9 mouse cellular contexts compared by ENCODE assay signal in the genomic region with DNA sequence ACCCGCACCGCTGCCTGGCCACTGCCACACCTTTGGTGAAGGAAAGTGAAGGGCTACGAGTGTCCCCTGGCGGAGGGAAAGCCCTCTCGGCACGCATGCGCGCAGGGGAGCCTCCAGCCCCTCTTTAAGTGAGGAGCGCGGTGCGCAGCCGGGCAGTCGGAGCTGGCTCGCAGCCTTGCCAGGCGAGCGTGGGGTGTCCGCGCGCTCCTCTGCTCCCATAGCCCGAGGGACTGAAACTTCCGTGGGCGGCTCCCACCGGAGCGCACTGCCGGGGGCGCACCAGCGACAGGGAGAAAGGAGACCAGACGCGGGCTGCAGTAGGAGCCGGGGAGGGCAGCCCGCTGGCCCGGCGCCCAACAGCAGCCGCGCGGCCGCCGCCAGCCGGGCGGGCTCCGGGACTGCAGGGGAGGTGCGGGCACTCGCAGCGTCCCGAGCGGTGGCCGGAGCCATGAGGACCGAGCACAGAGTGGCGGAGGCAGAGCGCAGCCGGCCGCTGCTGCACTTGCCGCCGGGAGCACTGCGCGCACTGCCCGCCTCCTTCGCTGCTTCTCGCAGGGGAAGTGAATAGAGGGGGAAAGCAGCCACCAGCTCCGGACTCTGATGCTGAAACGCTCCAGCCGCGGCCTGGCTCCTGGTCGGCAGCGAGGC. TPM values are rescaled to one million over a fixed set of nuclear protein-coding genes. Genes with fewer than 3 reads are reported as not detected.
DNase-seq lines count a peak whose midpoint lies in the region; TF ChIP-seq lines count a peak whose summit lies in the region.
"Had no signal": no experiment of that assay in that cellular context is flagged by ENCODE, and none has a peak within 500 bp of the region (broad histone marks: within the 10 kb centered on the region; RNA-seq: fewer than 3 reads in every experiment).

A gene (plus strand): TSS at position 151 of the 648 bp plus-strand sequence.

- H3K27me3 ChIP-seq in spleen, adult 2 months (ENCODE audit: control insufficient read depth, insufficient read depth, low read length) = peaks cover 9% of the 10 kb centered on the region

- no peaks in the 10 kb centered on the region for H3K36me3 ChIP-seq in spleen, adult 2 months (ENCODE audit: control insufficient read depth, insufficient read depth, low read length)

- peaks cover 4% of the 10 kb centered on the region; the same call in 1 of the 2 replicates for H3K4me1 ChIP-seq in spleen, adult 2 months (ENCODE audit: control insufficient read depth, insufficient read depth, insufficient read length)
- peaks cover 16% of the 10 kb centered on the region for H3K4me1 ChIP-seq in olfactory bulb, adult 2 months (ENCODE audit: control insufficient read depth, insufficient read depth, low read length)

- peak within 1 kb of the TSS; percentile 38 for H3K4me3 ChIP-seq in spleen, adult 2 months (ENCODE audit: extremely low read depth, insufficient read depth, insufficient read length)
- peak within 1 kb of the TSS; percentile 66 for H3K4me3 ChIP-seq in olfactory bulb, adult 2 months (ENCODE audit: insufficient read depth, low read depth, low read length)

- no peak for TF ChIP-seq POLR2A in spleen, adult 2 months (IDR thresholded peaks at IDR 0.05; ENCODE audit: low read depth, low read length)
- TF ChIP-seq POLR2A in olfactory bulb, adult 2 months (IDR thresholded peaks at IDR 0.05; ENCODE audit: insufficient read depth, low read depth, low read length) = peak; percentile 79

- 0 out of 2 replicates have a peak within 1 kb of the TSS, but pooled peaks have one; percentile 18 for H3K27ac ChIP-seq in spleen, adult 2 months (ENCODE audit: insufficient read depth, low read length)
- H3K27ac ChIP-seq in olfactory bulb, adult 2 months (ENCODE audit: insufficient read depth, low read depth, low read length) = peak within 1 kb of the TSS; percentile 17; the same call in 1 of the 2 replicates

- under 1% methylated on average over 65 of the region's 65 CpGs for WGBS in spleen, adult 2 months
- under 1% methylated on average over 65 of the region's 65 CpGs for WGBS in olfactory bulb, adult 2 months

- DNase-seq in spleen, adult 2 months (ENCODE audit: low read depth in 1 of 2, low spot score in 2 of 2) = peak in 1 of 2 experiments; percentile 9
- no peak for DNase-seq in spleen, postnatal 14 days (ENCODE audit: low spot score in 2 of 2)
- DNase-seq in forelimb bud, embryonic 11.5 days (ENCODE audit: low read depth, low spot score) = peak; percentile 89
- peak; percentile 39 for DNase-seq in heart, postnatal 25 days (ENCODE audit: low spot score)
- DNase-seq in layer of hippocampus, adult 18-20 months (ENCODE audit: low spot score in 2 of 2) = peak; percentile 54 to 58
- peak; percentile 52 to 64 for DNase-seq in lung, adult 18-20 months
- DNase-seq in thymus, postnatal 25 days = peak; percentile 50

- intact Hi-C loops in heart, postnatal 25 days (cut with DNase I) = no loop called here

- TF ChIP-seq CTCF in spleen, adult 2 months (IDR thresholded peaks at IDR 0.05; ENCODE audit: extremely low read depth, insufficient read depth, insufficient read length, insufficient replicate concordance) = no peak
- TF ChIP-seq CTCF in olfactory bulb, adult 2 months (IDR thresholded peaks at IDR 0.05; ENCODE audit: insufficient read depth, low read depth, low read length) = 0 out of 2 replicates have a peak, but pooled peaks have one; percentile 15

RNA-seq across cellular contexts. Expression of the gene that starts here (rescaled TPM):
- 9.9 and 15.2 TPM in 2 replicates for polyA plus RNA-seq in spleen, adult 2 months (2012; rRNA removed)
- total RNA-seq in heart, postnatal 25 days (2021) = 1 to 10 TPM; 1.3 to 1.4 TPM
- 1 to 10 TPM; 3.6 to 3.8 TPM for total RNA-seq in layer of hippocampus, adult 18-20 months (2021)
- not detected in 2 replicates for polyA plus RNA-seq in olfactory bulb, adult 2 months (2012; ENCODE audit: insufficient read depth, insufficient read length, low replicate concordance, missing spikeins)
- total RNA-seq: neutrophil, adult 5-6 weeks had no signal

Comparison
In these comparisons a context has a peak if more than half of its experiments do, and no peak if none do; other contexts are left out.
1. RNA of the gene that starts here (polyA plus RNA-seq): 9.9 to 15.2 TPM in spleen, adult 2 months; not detected in olfactory bulb, adult 2 months; every median in the first group is over 10 times any median in the second.
2. DNase-seq: peak in forelimb bud, embryonic 11.5 days (single experiment), heart, postnatal 25 days (single experiment), layer of hippocampus, adult 18-20 months (2 of 2), lung, adult 18-20 months (2 of 2) and thymus, postnatal 25 days (single experiment); none in spleen, postnatal 14 days (0 of 2).